Mouse (Mus musculus) WW6 (cell line): ENCODE measurements around the gene 4933405L10Rik.

ENCODE experiments used
- DNase-seq: peaks from one replicate; pipeline ENCODE4 v3.0.0-alpha.2; 2013; ENCODE audit warnings: low read depth, low spot score

4933405L10Rik gene

GRCm38 (mm10) chr8:105700966-105701824, 6.3 kb upstream of the 4933405L10Rik start, which contains the start of the genes Acd and Pard6a:
Gene Acd, minus strand, starts transcription at chr8:105701102.
Gene Pard6a, plus strand, starts transcription at chr8:105701148.
- DNase-seq, result peak; percentile 94

GRCm38 (mm10) chr8:105702001-105702401, 5.5 kb upstream of the 4933405L10Rik start:
- DNase-seq, result no peak

GRCm38 (mm10) chr8:105702731-105703415, 4.6 kb upstream of the 4933405L10Rik start:
- DNase-seq, result no peak

- no peak for DNase-seq
Measured at GRCm38 (mm10) chr8:105704146-105704812, 3.2 kb upstream of the 4933405L10Rik start.

- no peak for DNase-seq
Measured at GRCm38 (mm10) chr8:105704955-105705354, 2.5 kb upstream of the 4933405L10Rik start.

GRCm38 (mm10) chr8:105706426-105706825, 1.0 kb upstream of the 4933405L10Rik start:
- DNase-seq, result no peak

- no peak for DNase-seq
Measured at GRCm38 (mm10) chr8:105708675-105709074, 1.2 kb downstream of the 4933405L10Rik start.

- no peak for DNase-seq
Measured at GRCm38 (mm10) chr8:105709317-105709716, 1.9 kb downstream of the 4933405L10Rik start.

- DNase-seq, result no peak
Measured at GRCm38 (mm10) chr8:105712286-105712685, 4.8 kb downstream of the 4933405L10Rik start.

GRCm38 (mm10) chr8:105714139-105714538, 6.7 kb downstream of the 4933405L10Rik start:
- DNase-seq, result peak; percentile 86

- DNase-seq, result no peak
Measured at GRCm38 (mm10) chr8:105715042-105715441, 7.6 kb downstream of the 4933405L10Rik start.

- DNase-seq, result no peak
Measured at GRCm38 (mm10) chr8:105716302-105716945, 9.0 kb downstream of the 4933405L10Rik start.

GRCm38 (mm10) chr8:105719637-105720036, 12.2 kb downstream of the 4933405L10Rik start:
- no peak for DNase-seq

GRCm38 (mm10) chr8:105722861-105723260, 15.4 kb downstream of the 4933405L10Rik start:
- DNase-seq, result no peak

GRCm38 (mm10) chr8:105725726-105726125, 18.3 kb downstream of the 4933405L10Rik start:
- no peak for DNase-seq

- no peak for DNase-seq
Measured at GRCm38 (mm10) chr8:105727397-105728124, 20.1 kb downstream of the 4933405L10Rik start.

- DNase-seq, result no peak
Measured at GRCm38 (mm10) chr8:105732186-105732585, 24.7 kb downstream of the 4933405L10Rik start.

GRCm38 (mm10) chr8:105739216-105739615, 31.8 kb downstream of the 4933405L10Rik start:
- no peak for DNase-seq

GRCm38 (mm10) chr8:105743301-105743700, 35.8 kb downstream of the 4933405L10Rik start:
- DNase-seq, result no peak

GRCm38 (mm10) chr8:105750606-105751005, 43.2 kb downstream of the 4933405L10Rik start:
- DNase-seq, result no peak

- DNase-seq, result no peak
Measured at GRCm38 (mm10) chr8:105753916-105754315, 46.5 kb downstream of the 4933405L10Rik start.
